Mouse (Mus musculus) embryonic facial prominence, embryonic 10.5 days (tissue): ENCODE measurements around the gene Ttll10. TPM values are rescaled to one million over a fixed set of nuclear protein-coding genes. Genes with fewer than 3 reads are reported as not detected.

Experiments used
- DNase-seq: peaks from one replicate; pipeline ENCODE4 v3.0.0-alpha.2; 2017; ENCODE audit warnings: low spot score
- H3K27ac ChIP-seq: fragments of 300-500 bp; sonication (generic); replicated peaks from 2 replicates; pipeline ENCODE4 v1.5.1; 2016; ENCODE audit warnings: mild to moderate bottlenecking
- H3K27me3 ChIP-seq: fragments of 300-500 bp; sonication (generic); replicated peaks from 2 replicates; pipeline ENCODE4 v1.6.1; 2016; ENCODE audit warnings: low read depth, mild to moderate bottlenecking; ENCODE audit not compliant: poor library complexity, severe bottlenecking
- H3K36me3 ChIP-seq: fragments of 300-500 bp; sonication (generic); replicated peaks from 2 replicates; pipeline ENCODE4 v1.6.1; 2016; ENCODE audit warnings: mild to moderate bottlenecking, moderate library complexity
- H3K4me1 ChIP-seq: fragments of 300-500 bp; sonication (generic); 2 replicates; pipeline ENCODE4 v1.6.1; 2016
- H3K4me3 ChIP-seq: fragments of 300-500 bp; sonication (generic); 2 replicates; pipeline ENCODE4 v1.5.1; 2016; ENCODE audit warnings: mild to moderate bottlenecking, moderate library complexity
- H3K9me3 ChIP-seq: fragments of 300-500 bp; sonication (generic); 2 replicates; pipeline ENCODE4 v1.6.1; 2016; ENCODE audit warnings: mild to moderate bottlenecking
- WGBS: fragments of 180-500 bp; shearing (Covaris S2); methylation state at CpG from one replicate; pipeline ENCODE4 v1.1.7; 2016; 5-methylcytosine and 5-hydroxymethylcytosine counted together
- polyA plus RNA-seq: library from polyadenylated mRNA; unstranded; fragments of >200 nt; fragmentation: Nextera tagmentation; extraction: Ambion mirVana; gene quantifications from 2 replicates; pipeline ENCODE4 v1.2.1, GENCODE M21; 2016

Ttll10 gene
- polyA plus RNA-seq, 1 experiment from 2014 or later: 0.95 TPM

- no peak overlapping the region; the same call in 1 of the 2 replicates for H3K27ac ChIP-seq
- no peaks in the 10 kb centered on the region for H3K27me3 ChIP-seq
- H3K4me3 ChIP-seq: no peak overlapping the region
- H3K4me1 ChIP-seq: peaks cover 12% of the 10 kb centered on the region
- DNase-seq: no peak
- WGBS: 85% methylated on average over 9 of the region's 9 CpGs
- no peaks in the 10 kb centered on the region for H3K9me3 ChIP-seq
- no peaks in the 10 kb centered on the region for H3K36me3 ChIP-seq
These were observed 25.1 kb upstream of the Ttll10 start for GRCm38 (mm10) chr4:156084096-156084879.

- no peak for DNase-seq
- WGBS: 83% methylated on average over 5 of the region's 5 CpGs
- no peak overlapping the region for H3K4me3 ChIP-seq
- no peak overlapping the region for H3K27ac ChIP-seq
- H3K36me3 ChIP-seq: no peaks in the 10 kb centered on the region
- H3K27me3 ChIP-seq: peaks cover 5% of the 10 kb centered on the region
- H3K4me1 ChIP-seq: peaks cover 13% of the 10 kb centered on the region
- no peaks in the 10 kb centered on the region for H3K9me3 ChIP-seq
These were observed 24.1 kb upstream of the Ttll10 start for GRCm38 (mm10) chr4:156083348-156083747.

GRCm38 (mm10) chr4:156082621-156083234 lies 23.5 kb upstream of the Ttll10 start:
- H3K27ac ChIP-seq: 0 out of 2 replicates have a peak overlapping the region, but pooled peaks have one; percentile 30
- DNase-seq: no peak
- WGBS: 51% methylated on average over 4 of the region's 4 CpGs
- H3K36me3 ChIP-seq: no peaks in the 10 kb centered on the region
- peaks cover 19% of the 10 kb centered on the region for H3K4me1 ChIP-seq
- H3K4me3 ChIP-seq: no peak overlapping the region
- H3K9me3 ChIP-seq: no peaks in the 10 kb centered on the region
- H3K27me3 ChIP-seq: peaks cover 11% of the 10 kb centered on the region

- peaks cover 25% of the 10 kb centered on the region for H3K27me3 ChIP-seq
- peaks cover 32% of the 10 kb centered on the region for H3K4me1 ChIP-seq
- H3K9me3 ChIP-seq: no peaks in the 10 kb centered on the region
- H3K36me3 ChIP-seq: no peaks in the 10 kb centered on the region
- H3K27ac ChIP-seq: peak overlapping the region; percentile 82
- peak overlapping the region; percentile 63 for H3K4me3 ChIP-seq
- WGBS: 1% methylated on average over 58 of the region's 58 CpGs
- peak; percentile 75 for DNase-seq
These were observed 18.5 kb upstream of the Ttll10 start for GRCm38 (mm10) chr4:156077499-156078301.

- Histone ChIP-seq H3K4me1 (peaks cover 25% of the 10 kb centered on the region), H3K36me3 (no peaks in the 10 kb centered on the region), H3K27ac (peak overlapping the region; percentile 82), H3K27me3 (peaks cover 25% of the 10 kb centered on the region), H3K4me3 (peak overlapping the region; percentile 63), H3K9me3 (no peaks in the 10 kb centered on the region)
- no peak for DNase-seq
- 9% methylated on average over 8 of the region's 8 CpGs for WGBS
These were observed 17.7 kb upstream of the Ttll10 start for GRCm38 (mm10) chr4:156076911-156077382.

- H3K36me3 ChIP-seq: no peaks in the 10 kb centered on the region
- no peaks in the 10 kb centered on the region; the same call in 1 of the 2 replicates for H3K27me3 ChIP-seq
- no peaks in the 10 kb centered on the region for H3K9me3 ChIP-seq
- peak overlapping the region; percentile 72 for H3K27ac ChIP-seq
- peak; percentile 31 for DNase-seq
- 33% methylated on average over 2 of the region's 2 CpGs for WGBS
- peak overlapping the region; percentile 17; the same call in 1 of the 2 replicates for H3K4me3 ChIP-seq
- peaks cover 21% of the 10 kb centered on the region for H3K4me1 ChIP-seq
These were observed 11.5 kb upstream of the Ttll10 start for GRCm38 (mm10) chr4:156070716-156071115.

- Histone ChIP-seq H3K27ac (peak overlapping the region; percentile 72), H3K27me3 (no peaks in the 10 kb centered on the region), H3K4me1 (peaks cover 21% of the 10 kb centered on the region), H3K4me3 (peak overlapping the region; percentile 17; the same call in 1 of the 2 replicates), H3K9me3 (no peaks in the 10 kb centered on the region), H3K36me3 (no peaks in the 10 kb centered on the region)
- WGBS: 34% methylated on average over 6 of the region's 6 CpGs
- peak; percentile 13 for DNase-seq
These were observed 11.1 kb upstream of the Ttll10 start for GRCm38 (mm10) chr4:156070276-156070675.

- peak overlapping the region; percentile 72 for H3K27ac ChIP-seq
- DNase-seq: peak; percentile 18
- 78% methylated on average over 8 of the region's 8 CpGs for WGBS
These were observed 10.5 kb upstream of the Ttll10 start for GRCm38 (mm10) chr4:156069701-156070100.

GRCm38 (mm10) chr4:156067256-156067949 lies 8.2 kb upstream of the Ttll10 start:
- H3K36me3 ChIP-seq: no peaks in the 10 kb centered on the region
- no peak for DNase-seq
- H3K27ac ChIP-seq: no peak overlapping the region
- no peaks in the 10 kb centered on the region for H3K9me3 ChIP-seq
- no peak overlapping the region for H3K4me3 ChIP-seq
- WGBS: 74% methylated on average over 5 of the region's 5 CpGs
- H3K4me1 ChIP-seq: peaks cover 26% of the 10 kb centered on the region
- no peaks in the 10 kb centered on the region for H3K27me3 ChIP-seq

More at GRCm38 (mm10) chr4:156069701-156070100, 10.5 kb upstream of the Ttll10 start:
- Histone ChIP-seq H3K36me3 (no peaks in the 10 kb centered on the region), H3K27me3 (no peaks in the 10 kb centered on the region), H3K4me1 (peaks cover 21% of the 10 kb centered on the region), H3K4me3 (no peak overlapping the region), H3K9me3 (no peaks in the 10 kb centered on the region)

- no peak overlapping the region for H3K4me3 ChIP-seq
- no peak overlapping the region for H3K27ac ChIP-seq
- no peaks in the 10 kb centered on the region for H3K27me3 ChIP-seq
- peaks cover 20% of the 10 kb centered on the region for H3K4me1 ChIP-seq
- WGBS: 86% methylated on average over 10 of the region's 10 CpGs
- no peaks in the 10 kb centered on the region for H3K9me3 ChIP-seq
- DNase-seq: no peak
- no peaks in the 10 kb centered on the region for H3K36me3 ChIP-seq
These were observed 6.1 kb upstream of the Ttll10 start for GRCm38 (mm10) chr4:156065156-156065894.

GRCm38 (mm10) chr4:156064510-156064897 lies 5.3 kb upstream of the Ttll10 start:
- WGBS: 85% methylated on average over 9 of the region's 9 CpGs
- no peaks in the 10 kb centered on the region for H3K36me3 ChIP-seq

More at GRCm38 (mm10) chr4:156064510-156064897, 5.3 kb upstream of the Ttll10 start:
- Histone ChIP-seq H3K27ac (peak overlapping the region; percentile 45; the same call in 1 of the 2 replicates), H3K27me3 (no peaks in the 10 kb centered on the region), H3K4me3 (no peak overlapping the region), H3K9me3 (no peaks in the 10 kb centered on the region), H3K4me1 (peaks cover 14% of the 10 kb centered on the region)
- no peak for DNase-seq
